Mouse (Mus musculus) regulatory T cell (primary cell): ENCODE results near the gene Olfr829.
"Not testable (repeated sequence)": the region's sequence is repeated elsewhere in the genome, so short reads cannot be mapped to it uniquely, and the experiment has no call there.

Source experiments
- in situ Hi-C: fragments of 300-600 bp; cut with MboI, MseI; formaldehyde crosslinking; loops from one replicate; pipeline ENCODE4 v1.15.1; 2025; ENCODE audit warnings: high pct_unique_total_duplicates

The Olfr829 gene

GRCm38 (mm10) chr9:18854633-18855032 lies at the start of gene Olfr829:
Gene Olfr829 (plus strand): TSS chr9:18854933.
- in situ Hi-C loops, result no loop called here

DNA sequence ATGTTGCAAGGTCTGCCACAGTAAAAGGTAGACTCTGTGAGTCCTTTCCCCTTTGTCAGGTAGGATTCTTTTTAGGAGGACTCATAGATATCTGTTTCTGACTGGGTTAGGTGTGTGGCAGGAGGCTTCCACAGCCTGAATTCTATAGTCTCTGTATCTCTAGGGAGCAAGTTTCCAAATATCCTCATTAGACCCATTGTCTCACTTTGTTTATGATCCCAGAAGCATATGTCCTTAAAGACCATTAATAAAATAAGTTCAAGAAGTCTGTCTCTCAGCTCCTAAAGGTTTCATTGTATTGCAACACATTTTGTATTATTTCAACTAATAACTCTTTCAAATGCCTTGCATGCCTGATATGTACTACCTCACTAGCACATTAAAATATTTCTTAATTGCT lies 35.3 kb upstream of the Olfr829 start, which contains the start of gene Olfr828:
Olfr828 (minus strand) TSS at position 101 of the 400 bp plus-strand sequence.
- in situ Hi-C loops, result no loop called here

DNA sequence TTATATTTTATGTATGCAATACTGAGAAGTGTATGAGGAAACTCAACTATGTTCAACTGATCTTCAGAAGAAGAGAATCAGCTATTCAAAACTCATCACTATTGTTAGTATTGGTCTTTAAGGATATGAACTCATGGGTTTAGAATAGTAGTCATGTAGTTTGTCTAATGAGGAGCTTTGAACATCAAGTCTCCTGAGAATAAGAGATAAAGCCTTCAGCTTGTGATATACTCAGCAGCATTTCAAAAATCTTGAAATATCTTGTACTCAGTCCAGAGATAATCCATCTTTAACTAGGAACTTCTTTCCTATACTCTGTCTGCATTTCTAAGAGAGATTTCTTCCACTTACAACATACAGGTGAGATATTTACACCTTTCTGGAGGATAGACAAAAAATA lies 19.7 kb downstream of the Olfr829 start, which contains the start of gene Olfr830:
Olfr830 (plus strand) TSS at position 301 of the 400 bp plus-strand sequence.
- in situ Hi-C loops, result no loop called here

DNA sequence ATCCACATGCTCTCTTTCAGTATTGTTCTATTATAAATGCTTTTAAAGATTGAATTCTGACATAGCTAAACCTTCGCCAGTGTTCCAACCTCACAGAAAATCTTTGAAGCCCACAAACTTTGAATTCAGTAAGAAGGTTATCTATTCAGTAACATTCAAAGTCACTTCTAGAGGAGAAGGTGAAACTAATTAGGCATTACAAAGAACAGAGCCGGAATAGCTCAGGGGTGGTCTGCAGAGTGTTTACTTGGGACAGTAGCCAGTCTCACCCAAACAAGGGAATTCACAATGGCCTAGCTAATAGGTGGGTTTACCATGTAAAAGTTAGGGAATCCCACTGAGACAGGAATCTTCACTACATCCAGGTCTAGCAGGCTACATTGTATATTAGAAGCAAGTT lies 53.0 kb downstream of the Olfr829 start:
- in situ Hi-C loops, result not testable (repeated sequence)
